Mouse (Mus musculus) central nervous system, embryonic 18 days (tissue): Measurements from ENCODE around the gene Rad23b. TPM values are rescaled to one million over a fixed set of nuclear protein-coding genes. Genes with fewer than 3 reads are reported as not detected.

ENCODE experiments used
- polyA plus RNA-seq: library from polyadenylated mRNA; depleted of rRNA; stranded (reverse); fragments of >200 nt; gene quantifications from 2 replicates; pipeline ENCODE4 v1.2.3, GENCODE M21; 2012; rRNA removed

Rad23b gene
- polyA plus RNA-seq: 181 and 190 TPM in 2 replicates

GRCm38 (mm10) chr4:55349452-55350218 is at the start of gene Rad23b:
Gene Rad23b (plus strand): TSS chr4:55350043.

Other genes starting within 250 kb of the Rad23b start
- 4.0 and 6.0 TPM in 2 replicates for gene Klf4, start 182.4 kb downstream of the Rad23b start, polyA plus RNA-seq